Mouse (Mus musculus): Measurements from ENCODE around the gene Mpig6b.
A peak's percentile ranks its signal among the peaks of the same experiment; 100 is the strongest.

Gene Mpig6b

DNA sequence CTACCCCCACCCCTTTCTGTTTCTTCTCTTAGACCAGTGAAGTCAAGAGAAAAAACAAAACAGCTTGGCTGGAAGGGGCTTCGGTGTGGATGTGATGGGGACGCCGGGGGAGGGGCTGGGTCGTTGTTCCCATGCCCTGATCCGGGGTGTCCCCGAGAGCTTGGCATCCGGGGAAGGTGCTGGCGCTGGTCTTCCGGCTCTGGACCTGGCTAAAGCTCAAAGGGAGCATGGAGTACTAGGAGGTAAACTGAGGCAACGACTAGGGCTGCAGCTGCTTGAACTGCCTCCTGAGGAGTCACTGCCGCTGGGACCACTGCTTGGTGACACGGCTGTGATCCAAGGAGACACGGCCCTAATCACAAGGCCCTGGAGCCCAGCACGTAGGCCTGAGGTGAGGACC, 5.9 kb downstream of the Mpig6b start:
- DNase-seq (ENCODE audit: low read depth, low spot score): no peak

DNA sequence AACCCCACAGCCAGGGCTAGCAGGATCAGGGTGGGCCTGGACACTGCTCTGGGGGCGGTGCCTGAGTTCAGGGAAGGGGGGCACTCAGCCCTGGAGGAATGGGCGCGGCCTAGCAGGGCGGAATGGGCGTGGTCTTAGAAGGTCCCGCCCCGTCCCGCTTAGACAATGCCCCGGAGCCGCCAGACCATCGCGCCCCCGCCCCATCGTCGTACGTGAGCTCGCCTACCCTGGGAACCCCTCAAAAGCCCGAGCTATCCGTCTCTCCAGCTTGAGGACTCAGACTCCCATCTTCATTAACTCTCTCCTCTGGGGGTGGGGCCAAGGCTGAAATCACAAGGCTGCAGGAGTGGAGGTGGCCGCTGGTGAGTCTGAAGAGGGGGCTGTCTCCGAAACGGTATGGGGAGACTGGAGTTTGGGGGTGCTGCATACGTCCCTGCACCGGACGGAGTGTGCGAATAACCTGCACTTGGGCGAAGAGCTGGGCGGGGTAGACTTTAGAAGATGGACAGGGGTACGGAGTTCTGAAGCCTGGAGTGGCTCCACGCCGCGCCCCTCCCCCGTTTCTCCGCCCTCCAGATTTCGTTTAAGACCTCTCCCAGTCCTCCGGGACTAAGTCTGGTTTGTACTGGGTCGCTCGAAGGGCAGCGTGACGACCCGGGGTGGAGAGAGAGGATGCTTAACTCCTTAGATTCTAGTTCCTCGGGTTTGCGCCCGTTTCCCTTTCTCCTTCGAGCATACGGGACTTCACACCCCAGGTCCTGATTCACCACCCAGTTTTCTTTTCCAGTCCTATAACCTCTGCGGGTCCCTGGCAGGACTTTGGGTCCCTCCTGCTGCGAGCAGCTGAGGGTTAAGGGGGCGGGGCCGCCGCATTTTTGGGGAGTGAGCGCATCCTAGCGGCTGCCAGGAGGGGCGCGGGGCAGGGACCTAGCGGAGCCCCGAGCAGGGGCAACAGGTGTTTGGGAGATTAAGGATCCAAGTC, 6.8 kb downstream of the Mpig6b start, which contains the start of gene Ddah2:
Ddah2 (plus strand) TSS at position 125 of the 982 bp plus-strand sequence.
- peak; percentile 87 for DNase-seq (ENCODE audit: low read depth, low spot score)

DNA sequence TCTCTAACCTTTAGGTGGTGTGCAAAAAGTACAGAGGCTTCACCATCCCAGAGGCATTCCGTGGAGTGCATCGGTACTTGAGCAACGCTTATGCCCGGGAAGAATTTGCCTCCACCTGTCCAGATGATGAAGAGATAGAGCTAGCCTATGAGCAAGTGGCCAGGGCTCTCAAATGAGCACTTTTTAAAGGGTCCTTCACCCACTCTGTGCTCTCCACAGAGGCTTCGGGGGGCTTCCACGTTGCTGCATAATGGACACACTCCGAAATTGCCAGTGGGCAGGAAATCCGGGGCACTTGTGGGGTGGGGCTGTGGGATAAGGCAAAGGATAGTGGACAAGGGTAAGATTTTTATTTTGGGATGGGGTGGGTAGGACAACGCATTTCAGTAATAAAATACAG, 7.7 kb downstream of the Mpig6b start:
- DNase-seq (ENCODE audit: low read depth, low spot score): no peak

DNA sequence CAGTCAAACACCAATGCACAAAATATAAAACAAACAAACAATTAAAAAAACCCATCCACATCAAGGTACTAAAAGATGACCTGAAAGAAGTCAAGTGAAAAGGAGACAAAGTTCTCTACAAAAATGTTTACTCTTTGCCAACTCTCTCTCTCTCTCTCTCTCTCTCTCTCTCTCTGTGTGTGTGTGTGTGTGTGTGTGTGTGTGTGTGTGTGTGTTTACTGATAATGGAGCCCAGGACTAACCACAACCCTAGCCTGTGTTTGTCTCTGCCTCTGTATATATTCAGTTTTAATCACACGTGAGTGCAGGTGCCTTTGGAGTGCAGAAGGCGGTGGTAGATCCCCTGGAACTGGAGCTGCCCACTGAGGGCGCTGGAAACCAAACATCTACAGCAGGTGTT, 8.9 kb downstream of the Mpig6b start:
- DNase-seq (ENCODE audit: low read depth, low spot score): no peak

DNA sequence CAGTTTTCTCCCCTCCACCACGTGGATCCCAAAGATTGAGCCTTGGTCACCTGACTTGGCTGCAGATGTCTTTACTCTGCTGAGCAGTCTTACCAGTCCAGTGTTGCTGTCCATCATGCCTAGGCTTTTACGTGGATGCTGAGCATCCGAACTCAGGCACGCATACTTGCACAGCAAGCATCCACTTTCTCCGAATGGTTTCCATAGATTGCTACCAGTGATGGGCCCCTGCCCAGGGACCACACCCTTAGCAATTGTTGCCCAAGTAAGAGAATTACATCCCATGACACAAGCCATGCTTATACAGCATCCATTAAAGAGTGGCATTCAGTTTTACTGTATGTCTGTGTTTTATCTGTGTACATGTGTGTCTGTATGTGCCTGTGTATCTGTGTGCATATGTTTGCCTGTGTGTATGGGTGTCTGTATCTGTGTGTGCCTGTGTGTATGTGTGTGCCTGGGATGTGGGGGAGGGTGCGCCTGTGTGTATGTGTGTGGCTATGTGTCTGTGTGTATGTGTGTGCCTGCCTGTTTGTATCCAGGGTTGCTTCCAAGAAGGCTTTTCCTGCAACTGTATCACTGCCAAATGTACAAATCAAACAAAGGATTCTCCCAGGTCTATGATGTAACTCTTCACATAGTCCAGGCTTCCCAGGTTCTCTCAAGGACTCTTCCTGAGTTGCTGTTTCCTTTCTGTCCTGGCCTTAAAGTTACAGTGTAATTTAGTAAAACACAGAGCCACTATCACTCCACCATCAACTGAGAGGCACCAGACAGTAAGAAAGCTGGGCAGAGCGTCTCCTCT, 10.1 kb downstream of the Mpig6b start:
- no peak for DNase-seq (ENCODE audit: low read depth, low spot score)

DNA sequence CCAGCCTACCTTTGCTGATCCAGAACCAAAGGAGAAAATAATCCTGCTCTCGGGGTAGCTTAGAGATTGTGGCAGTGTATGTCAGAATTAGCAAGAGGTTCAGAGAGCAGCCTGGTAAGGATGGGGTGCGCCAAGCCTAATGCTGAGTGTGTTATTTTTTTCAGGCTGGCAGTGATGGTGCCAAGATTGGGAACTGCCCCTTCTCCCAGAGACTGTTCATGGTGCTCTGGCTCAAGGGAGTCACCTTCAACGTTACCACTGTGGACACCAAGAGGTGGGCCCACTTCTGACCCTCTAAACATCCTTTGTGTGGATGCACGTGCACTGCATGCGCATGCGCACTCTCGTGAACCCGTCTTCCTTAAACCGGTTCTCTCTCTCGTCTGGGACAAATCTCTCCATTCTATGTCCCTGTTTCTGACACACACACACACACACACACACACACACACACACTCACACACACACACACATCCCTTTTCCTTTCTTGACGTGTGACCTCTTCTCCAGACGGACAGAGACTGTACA, 13.6 kb downstream of the Mpig6b start:
- no peak for DNase-seq (ENCODE audit: low read depth, low spot score)

DNA sequence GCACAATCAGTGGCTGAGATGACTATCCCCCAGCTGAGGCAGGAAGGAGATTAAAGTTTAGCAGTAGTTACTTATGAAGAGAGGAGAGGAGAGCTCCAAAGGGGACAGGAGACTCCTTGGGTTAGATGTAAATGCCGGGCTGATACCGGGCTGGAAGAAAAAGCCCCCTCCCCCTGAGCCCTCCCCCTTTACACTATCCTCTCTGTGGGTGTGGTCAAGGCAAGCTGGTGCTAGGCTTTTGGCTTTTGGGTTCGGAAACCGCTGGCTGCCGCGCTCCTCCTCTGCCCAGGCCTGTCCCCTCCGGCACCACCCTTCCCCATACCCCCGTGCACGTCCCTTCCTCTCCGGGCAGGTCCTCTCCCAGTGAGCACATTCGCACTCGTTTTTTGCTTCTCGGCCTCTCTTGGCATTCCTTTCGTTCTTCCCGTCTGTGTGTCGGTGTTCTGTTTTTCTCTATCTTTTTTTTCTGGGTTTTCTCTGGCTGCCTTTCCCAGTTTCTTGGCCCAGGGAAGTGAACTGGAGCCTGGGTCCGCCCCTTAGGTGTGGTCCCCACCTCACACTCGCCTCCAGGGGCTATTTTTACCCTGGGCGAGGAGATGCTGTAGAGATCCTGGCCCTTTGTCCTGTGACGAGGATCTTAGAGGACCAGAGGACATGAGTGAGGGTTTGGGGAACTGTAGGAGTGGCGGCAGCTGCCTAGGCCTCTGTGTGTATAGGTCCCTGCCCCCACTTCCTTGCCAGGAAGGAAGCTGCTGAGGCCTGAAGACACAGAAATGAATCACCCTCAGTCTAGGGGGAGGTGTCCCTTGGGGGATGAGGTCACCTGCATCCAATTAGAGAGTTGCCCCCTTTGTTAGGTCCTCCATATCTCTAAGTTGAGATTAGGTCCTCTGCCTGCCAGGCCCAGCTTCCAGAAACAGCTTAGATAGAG, 14.6 kb downstream of the Mpig6b start:
- DNase-seq (ENCODE audit: low read depth, low spot score): peak; percentile 59

DNA sequence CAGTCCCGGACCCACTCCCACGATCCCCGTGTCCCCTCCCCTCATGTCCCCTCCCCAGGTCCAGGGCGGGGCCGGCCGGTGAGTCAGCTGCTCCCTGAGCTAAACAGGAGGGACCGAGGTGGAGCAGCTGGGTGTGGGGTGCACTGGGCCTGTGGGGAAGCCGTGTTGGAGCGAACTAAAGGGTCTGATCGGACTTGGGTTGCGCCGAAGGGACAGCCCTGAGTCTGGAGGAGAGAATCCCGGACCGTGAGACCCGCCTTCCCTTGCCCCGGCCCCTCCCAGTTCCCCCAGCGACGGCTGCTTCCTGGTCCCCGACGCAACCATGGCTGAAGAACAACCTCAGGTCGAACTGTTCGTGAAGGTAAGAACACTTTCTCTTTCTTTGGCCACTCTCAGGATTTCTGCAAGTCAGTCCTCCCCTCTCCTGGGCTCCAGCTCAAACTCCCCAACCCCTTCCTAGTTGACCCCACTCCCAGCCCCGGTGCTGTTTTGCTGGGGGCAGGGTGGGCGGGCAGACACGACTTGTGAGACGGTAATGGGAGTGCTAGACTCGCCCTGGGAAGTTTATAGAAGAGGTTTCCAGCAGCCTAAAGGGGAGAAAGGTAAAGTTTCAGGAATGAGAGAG, 15.7 kb downstream of the Mpig6b start:
- DNase-seq (ENCODE audit: low read depth, low spot score): no peak

DNA sequence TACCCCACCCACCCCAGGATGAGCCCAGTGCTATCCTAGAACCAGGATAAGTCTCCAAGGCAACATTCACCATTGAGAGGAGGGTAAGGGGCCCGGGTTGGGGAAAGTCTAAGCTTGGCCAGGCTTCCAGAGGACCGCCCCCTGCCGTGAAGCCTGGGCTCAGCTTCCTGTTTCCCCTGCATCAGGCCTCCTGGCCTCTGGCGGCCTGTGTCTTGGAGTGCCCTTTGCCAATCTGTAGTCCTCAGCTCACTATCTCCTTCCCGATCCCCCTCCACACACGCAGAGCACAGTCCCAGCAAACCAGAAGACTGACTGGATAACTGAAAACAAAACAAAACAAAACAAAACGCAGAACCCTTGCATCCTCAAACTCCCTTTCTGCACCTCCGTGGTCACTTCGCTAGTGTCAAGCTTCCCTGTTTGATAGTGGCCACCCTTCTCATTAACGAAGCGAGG, 16.4 kb downstream of the Mpig6b start, which contains the start of gene Clic1:
Clic1 (plus strand) TSS at position 406 of the 456 bp plus-strand sequence.
- DNase-seq (ENCODE audit: low read depth, low spot score): peak; percentile 64

DNA sequence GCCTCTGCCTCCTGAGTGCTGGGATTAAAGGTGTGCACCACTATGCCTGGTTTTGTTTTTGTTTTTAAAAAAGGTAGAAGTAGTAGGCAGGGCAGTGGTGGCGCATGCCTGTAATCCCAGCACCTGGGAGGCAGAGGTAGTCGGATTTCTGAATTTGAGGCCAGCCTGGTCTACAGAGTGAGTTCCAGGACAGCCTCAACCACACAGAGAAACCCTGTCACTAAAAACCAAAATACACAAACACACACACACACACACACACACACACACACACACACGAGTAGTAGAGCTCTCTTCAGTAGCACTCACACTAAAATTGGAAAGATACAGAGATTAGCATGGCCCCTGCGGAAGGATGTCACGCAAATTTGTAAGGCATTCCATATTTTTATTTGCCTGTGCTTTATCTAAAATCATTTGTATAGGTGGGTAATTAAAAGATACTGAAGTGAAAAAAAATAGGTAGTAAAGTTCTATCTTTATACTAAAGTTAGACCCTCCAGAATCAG, 17.0 kb downstream of the Mpig6b start:
- no peak for DNase-seq (ENCODE audit: low read depth, low spot score)

DNA sequence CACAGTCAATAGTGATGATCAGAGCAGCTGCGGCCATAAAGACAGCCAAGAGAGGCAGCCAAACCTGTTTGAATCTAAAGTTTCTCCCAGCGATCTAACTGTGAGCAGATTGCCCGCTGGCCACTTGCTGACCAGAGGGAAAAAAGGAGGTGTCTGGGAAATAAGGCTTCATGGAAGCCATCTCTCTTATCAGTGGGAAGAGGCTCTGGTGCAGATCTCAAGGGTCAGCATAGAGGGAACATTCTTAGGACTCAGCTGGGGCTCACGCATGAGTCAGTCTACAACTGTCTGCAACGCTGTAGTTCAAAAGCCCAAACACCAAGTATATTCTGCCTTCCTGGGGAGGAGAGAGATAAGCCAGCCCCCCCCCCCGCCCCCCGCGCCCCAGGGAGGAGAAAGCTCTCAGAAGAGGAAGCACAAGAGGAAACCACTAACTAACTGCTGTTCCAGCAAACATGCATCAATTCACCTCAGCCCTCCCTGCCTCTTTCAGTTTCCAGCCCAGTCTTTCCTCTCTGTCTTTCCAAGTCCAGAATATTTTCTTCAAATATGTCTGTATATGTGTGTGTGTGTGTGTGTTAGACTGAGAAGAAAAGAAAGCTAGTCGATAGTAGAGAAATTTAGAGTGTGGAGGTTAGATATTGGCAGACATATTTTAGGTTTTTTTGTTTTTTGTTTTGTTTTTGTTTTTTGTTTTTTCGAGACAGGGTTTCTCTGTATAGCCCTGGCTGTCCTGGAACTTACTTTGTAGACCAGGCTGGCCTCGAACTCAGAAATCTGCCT, 17.6 kb downstream of the Mpig6b start:
- no peak for DNase-seq (ENCODE audit: low read depth, low spot score)

DNA sequence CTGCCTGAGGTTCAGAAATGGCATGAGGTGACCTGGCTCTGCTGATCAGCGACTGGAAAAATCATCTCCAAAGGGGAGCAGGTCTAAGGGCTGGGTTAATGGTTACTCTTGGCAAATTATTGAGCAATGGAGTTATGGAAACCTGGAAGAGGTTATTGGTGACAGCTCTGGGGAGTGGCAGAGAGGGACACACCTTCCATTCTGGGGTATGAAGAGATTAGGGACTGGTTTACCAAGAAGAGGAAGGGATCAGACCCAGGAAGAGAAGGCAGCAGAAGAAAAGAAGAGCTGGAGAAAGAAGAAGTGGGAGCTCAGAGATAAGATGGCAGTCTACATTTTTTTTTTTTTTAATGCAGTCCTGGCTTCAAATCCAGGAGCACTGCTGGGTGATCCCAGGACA, 18.3 kb downstream of the Mpig6b start:
- no peak for DNase-seq (ENCODE audit: low read depth, low spot score)

DNA sequence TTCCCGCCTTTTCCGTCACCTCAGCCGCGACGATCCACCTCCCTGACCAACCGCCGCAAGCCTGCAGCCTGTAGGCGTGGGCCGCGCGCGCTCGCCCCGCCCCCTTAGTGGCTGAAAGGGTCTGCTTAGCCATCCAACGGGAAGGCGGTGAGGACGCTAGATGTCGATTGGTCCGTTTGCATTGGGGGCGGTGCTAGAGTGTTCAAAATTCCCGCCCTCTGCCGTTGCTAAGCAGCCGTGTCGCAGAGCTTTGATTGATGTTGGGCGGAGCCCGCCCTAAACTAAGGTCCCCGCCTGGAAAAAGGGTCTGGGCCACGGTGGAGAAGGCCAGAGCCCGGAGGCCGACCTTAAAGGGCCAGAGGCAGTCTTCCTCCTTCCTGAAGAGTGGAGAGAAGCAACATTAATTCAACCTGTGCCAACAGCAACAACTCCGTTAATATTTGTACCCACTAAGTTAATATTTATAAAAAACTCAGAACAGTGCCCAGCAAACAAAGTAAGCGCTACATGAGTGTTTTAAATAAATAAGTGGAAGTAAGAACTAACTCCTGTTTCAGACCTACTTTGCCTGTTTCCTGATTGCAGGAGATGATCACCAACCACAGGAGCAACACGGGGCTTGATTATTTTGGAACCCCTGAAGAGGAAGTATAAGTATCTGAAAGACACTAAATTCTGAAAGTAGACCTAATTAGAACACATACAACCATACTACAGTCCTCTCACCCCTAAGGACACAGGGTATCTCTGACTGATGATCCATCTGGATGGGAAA, 19.1 kb downstream of the Mpig6b start, which contains the start of gene Msh5:
Msh5 (minus strand) TSS at position 65 of the 775 bp plus-strand sequence.
- peak; percentile 99 for DNase-seq (ENCODE audit: low read depth, low spot score)

DNA sequence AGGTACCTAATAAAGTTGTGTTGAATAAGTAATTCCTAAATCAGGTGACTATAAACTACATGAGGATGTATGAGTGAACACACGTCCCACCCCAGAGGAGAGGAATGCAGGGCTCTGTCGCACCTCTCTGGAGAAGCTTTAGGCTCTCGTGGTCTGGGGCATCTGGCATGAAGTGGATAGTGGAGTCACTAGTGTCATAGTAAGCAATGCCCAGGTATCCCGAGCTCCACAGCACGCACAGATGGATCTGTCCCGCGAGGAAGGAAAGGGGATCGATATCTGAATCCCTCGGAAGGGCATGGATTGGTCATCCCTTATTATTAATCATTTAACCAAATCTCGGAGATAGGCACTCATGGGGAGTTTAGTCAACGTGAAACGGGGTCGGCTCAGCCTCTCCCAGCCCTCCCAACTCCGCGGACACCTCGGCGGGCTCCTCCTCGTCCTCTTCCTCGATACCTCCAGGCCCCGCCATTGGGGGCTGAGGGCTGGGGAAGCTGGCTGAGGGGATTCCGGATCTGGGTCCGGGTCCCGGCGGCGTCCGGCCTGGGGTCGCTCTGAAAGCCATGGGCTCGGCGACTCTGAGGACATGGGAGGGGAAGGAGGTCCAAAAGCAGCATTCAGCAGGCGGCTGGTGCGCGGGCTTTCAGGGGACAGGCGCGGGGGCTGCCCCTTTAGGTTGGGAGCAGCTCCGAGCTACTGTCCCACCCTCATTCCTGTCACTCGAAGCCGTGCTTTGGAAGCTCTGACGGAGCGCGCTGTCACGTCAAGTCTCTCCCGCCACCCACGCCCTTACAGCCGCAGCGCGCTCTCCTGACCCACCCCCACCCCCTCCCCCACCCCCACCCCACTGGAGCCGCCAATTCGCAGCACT, 19.9 kb downstream of the Mpig6b start:
- no peak for DNase-seq (ENCODE audit: low read depth, low spot score)

DNA sequence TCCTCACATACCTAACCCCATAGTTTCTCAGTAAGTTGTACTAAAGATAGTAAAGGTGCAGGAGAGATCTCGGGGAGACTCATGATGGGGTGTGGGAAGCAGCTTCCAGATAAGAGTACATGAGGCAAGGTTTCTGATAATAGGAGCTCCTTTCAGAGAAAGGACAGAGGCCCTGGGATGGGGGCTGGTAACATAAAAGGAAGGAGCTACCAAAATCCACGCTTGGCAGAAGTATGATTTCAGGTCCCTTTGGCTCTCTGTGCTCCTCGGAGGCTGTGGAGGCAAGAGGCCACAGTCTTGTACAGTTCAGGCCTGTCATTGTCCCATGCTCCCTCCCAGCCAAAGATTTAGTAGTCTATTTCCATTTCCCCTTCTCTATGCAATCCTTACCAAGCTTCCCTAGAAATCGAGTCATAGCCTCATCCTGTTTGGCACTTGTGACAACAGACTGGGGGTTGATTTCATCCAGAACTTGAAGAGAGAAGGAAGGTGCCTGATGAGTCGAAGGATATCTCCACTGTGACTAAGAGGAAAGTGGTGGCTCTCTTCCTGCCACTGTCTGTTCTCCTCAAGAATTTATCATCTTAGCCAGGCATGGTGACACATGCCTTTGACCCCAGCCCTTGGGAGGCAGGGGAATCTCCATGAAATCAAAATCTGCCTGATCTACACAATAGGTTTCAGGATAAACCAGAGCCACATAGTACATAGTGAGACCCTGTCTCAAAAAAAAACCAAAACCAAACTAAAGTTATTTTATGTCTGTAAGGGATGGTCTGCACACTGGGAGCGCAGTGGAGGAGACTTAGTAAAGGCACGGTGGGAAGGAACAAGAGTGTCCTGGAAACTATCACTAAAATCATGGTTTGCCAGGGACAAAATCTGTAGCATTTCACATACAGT, 20.8 kb downstream of the Mpig6b start:
- no peak for DNase-seq (ENCODE audit: low read depth, low spot score)

DNA sequence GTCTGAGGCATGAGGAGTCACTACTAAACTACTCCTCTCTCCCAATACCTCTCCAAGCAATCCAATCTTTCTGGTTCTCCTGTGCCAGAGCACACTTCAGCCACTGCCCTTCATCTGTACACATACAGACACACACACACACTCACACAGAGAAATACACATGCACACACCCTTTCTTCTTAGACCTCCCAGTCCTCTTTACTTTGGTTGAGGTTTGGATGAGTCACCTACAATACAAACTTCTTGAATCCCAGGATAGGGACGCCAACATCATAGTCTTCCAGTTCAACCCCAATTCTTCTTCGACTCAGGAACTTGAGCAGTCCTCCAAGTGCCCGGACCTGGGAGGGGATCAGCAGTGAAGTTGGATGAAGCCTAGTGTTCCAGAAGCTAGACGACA, 22.2 kb downstream of the Mpig6b start:
- no peak for DNase-seq (ENCODE audit: low read depth, low spot score)

All from embryo, embryonic 11.5 days (tissue).